Mouse (Mus musculus): ENCODE data around the gene Cnnm4. TPM values are rescaled to one million over a fixed set of nuclear protein-coding genes. Genes with fewer than 3 reads are reported as not detected.

Gene Cnnm4
- total RNA-seq, 2 experiments from 2014 or later, result 4.4 to 4.8 TPM

GRCm38 (mm10) chr1:36545382-36545781, 74.0 kb downstream of the Cnnm4 start:
- DNase-seq, result no peak

- peak; percentile 44 for DNase-seq
Observed at GRCm38 (mm10) chr1:36545845-36546600, 74.6 kb downstream of the Cnnm4 start.

DNA sequence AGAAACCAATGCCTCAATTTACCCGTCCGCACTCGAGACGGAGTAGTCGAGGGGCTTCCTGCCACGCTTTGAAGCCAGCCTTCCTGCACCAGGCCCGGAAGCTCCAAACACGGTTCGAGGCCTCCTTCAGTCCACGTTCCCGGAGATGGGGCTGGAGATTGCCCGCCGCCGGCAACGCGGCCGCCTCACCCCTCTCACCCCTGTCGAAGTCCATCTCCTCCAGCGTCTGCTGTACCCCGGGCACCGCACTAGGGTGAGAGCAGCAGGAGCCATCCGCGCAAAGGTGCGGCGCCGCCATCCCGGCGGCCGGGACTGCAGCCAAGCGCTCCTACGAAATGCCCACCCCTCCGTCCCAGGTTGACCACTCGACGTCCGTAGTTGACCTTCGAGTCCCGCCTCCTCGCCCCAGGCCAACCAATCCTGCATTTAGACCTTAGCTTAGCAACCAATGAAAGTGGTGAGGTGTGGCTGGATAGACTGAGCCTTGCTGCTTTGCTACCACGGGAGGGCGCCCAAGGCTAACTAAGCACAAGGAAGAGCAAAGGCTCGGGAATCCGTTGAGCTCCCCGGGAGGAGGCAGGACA, 75.6 kb downstream of the Cnnm4 start, which contains the start of gene Ankrd39:
Ankrd39 (minus strand) TSS at position 558 of the 584 bp plus-strand sequence.
- DNase-seq, result peak; percentile 98

- DNase-seq, result peak; percentile 73
Observed at GRCm38 (mm10) chr1:36547981-36548598, 76.7 kb downstream of the Cnnm4 start.

- DNase-seq, result no peak
Observed at GRCm38 (mm10) chr1:36548771-36549170, 77.4 kb downstream of the Cnnm4 start.

GRCm38 (mm10) chr1:36549491-36549890, 78.1 kb downstream of the Cnnm4 start:
- no peak for DNase-seq

DNA sequence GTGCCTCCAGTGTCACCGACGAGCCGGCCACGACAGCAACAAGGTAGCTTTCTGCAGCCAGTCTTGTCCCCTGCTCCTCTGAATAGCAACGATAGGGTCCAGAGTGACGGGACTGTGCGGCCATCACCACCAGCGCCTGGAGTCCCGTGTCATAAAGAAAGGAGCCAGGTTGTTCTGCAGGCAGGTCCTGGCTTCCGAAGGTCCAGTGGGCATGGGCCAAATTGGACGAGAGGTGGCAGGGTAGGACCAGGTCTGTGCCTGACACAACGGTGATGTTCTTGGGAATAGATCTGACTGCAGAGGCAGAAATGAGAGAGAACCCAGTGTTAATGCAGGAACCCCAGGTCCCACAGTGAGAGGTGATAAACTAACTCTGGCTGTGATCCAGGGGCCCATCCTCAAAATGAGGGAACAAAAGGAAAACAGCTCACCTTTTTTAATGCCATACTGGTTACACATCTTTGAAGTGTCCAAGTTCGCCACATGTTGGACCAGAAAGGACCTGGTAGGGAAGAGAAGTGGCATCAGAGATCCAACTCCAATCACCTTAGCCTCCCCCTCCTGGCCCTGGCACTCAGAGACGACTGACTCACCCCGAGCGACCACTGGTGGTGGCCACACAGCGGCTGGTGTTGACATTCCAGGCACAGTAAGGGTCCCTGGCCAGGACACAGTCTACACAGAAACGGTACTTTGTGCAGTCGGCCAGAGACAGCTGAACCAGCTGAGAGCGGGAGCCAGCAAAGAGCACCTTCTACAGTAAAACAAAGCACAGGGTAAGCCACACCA, 78.8 kb downstream of the Cnnm4 start:
- no peak for DNase-seq

DNA sequence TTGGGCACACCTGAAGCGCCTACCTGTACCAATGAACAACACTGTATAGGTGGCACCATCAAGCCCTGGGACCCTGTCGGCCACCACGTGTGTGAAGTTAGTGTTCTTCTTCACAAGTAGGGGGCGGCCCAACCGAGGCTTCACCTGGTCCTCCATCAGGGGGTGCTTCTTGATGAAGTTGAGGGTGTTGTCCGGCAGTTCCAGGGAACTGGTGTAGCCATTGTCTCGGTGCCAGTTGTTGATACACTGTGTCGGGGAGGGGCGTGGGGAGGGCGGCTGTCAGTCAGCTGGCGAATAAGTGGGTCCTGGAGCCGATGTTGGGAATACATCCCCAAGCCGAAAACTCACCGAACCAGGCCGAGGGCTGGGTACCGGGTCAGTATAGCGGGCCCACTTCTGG, 80.5 kb downstream of the Cnnm4 start:
- DNase-seq, result no peak

GRCm38 (mm10) chr1:36552506-36552905, 81.1 kb downstream of the Cnnm4 start:
- DNase-seq, result no peak

- DNase-seq, result peak; percentile 33
Observed at GRCm38 (mm10) chr1:36554633-36555399, 83.4 kb downstream of the Cnnm4 start.

- peak; percentile 46 for DNase-seq
Observed at GRCm38 (mm10) chr1:36555798-36556395, 84.5 kb downstream of the Cnnm4 start.

GRCm38 (mm10) chr1:36556553-36557456, 85.4 kb downstream of the Cnnm4 start:
- peak; percentile 98 for DNase-seq

- peak; percentile 93 for DNase-seq
Observed at GRCm38 (mm10) chr1:36557457-36558011, 86.1 kb downstream of the Cnnm4 start.

Small RNA genes within 50 kb of the gene (microRNA-seq; reads per million reads assigned to microRNA genes)
- 0 reads per million in 2 experiments for gene Gm47280

Other genes starting within 250 kb of the Cnnm4 start
- gene Uggt1, start 226.9 kb upstream of the Cnnm4 start, total RNA-seq (2021), result 10 to 100 TPM; 39.0 to 39.3 TPM
- gene Neurl3, start 196.9 kb upstream of the Cnnm4 start, total RNA-seq (2021), result 1 to 10 TPM; 4.9 to 5.3 TPM
- gene Arid5a, start 163.9 kb upstream of the Cnnm4 start, total RNA-seq (2021), result 10 to 100 TPM; 27.7 to 27.9 TPM
- 10 to 100 TPM; 69.1 to 74.2 TPM for gene Kansl3, start 102.4 kb upstream of the Cnnm4 start, total RNA-seq (2021)
- gene Fer1l5, start 99.3 kb upstream of the Cnnm4 start, total RNA-seq (2021), result not detected
- gene Lman2l, start 26.3 kb upstream of the Cnnm4 start, total RNA-seq (2021), result 10 to 100 TPM; 16.0 to 20.6 TPM
- gene Cnnm3, start 40.2 kb downstream of the Cnnm4 start, total RNA-seq (2021), result 10 to 100 TPM; 14.9 to 15.7 TPM
- gene Ankrd23, start 65.3 kb downstream of the Cnnm4 start, total RNA-seq (2021), result 100 to 1,000 TPM; 151 to 159 TPM
- 10 to 100 TPM; 48.6 to 69.8 TPM for gene Gm42417, start 67.8 kb downstream of the Cnnm4 start, total RNA-seq (2021)
- gene Ankrd39, start 75.8 kb downstream of the Cnnm4 start, total RNA-seq (2021), result 10 to 100 TPM; 16.0 to 18.5 TPM
- 10 to 100 TPM; 26.7 to 31.2 TPM for gene Sema4c, start 86.7 kb downstream of the Cnnm4 start, total RNA-seq (2021)
- gene Fam178b, start 211.6 kb downstream of the Cnnm4 start, total RNA-seq (2021), result under 1 TPM; 0.54 to 0.79 TPM
- 1,000 to 10,000 TPM; 1,651 to 1,714 TPM for gene Cox5b, start 219.8 kb downstream of the Cnnm4 start, total RNA-seq (2021)
- not detected for gene 4933424G06Rik, start 238.5 kb downstream of the Cnnm4 start, total RNA-seq (2021)
- gene Actr1b, start 242.8 kb downstream of the Cnnm4 start, total RNA-seq (2021), result 100 to 1,000 TPM; 124 to 137 TPM

Data from heart, postnatal 4 days (tissue).